Mouse (Mus musculus) c-Kit-negative CD71-positive TER-119-positive erythroid progenitor cells, embryonic 14.5 days (primary cell): ENCODE results near the gene Usp32.
A peak's percentile ranks its signal among the peaks of the same experiment; 100 is the strongest.

Source experiments
- DNase-seq: peaks from one replicate; pipeline ENCODE4 v3.0.0-alpha.2; 2013; ENCODE audit warnings: low read depth, low spot score

The Usp32 gene

GRCm38 (mm10) chr11:85123267-85123992 lies 16.5 kb downstream of the Usp32 start:
- no peak for DNase-seq

- no peak for DNase-seq
Measured at GRCm38 (mm10) chr11:85122073-85122472, 17.9 kb downstream of the Usp32 start.

DNA sequence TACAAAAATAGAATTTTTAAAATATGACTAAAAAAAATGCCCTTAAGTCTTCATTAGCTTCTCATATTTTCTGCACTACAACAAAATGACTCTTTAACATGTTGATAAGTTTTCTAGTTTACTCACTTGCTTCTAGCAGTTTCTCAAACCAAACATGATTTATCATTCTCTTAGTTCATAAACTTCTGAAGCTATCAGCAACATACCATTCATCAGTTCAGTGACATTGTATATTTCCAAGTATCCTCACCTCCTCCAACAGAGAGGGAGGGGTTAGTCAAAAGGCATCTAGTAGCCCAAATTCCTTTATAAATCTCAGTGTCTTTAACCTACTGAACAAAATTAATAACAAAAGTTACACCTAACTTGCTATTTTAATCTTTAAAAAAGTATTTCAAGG lies 22.8 kb downstream of the Usp32 start:
- peak; percentile 58 for DNase-seq

- peak; percentile 79 for DNase-seq
Measured at GRCm38 (mm10) chr11:85116084-85116844, 23.7 kb downstream of the Usp32 start.

GRCm38 (mm10) chr11:85109957-85110356 lies 30.0 kb downstream of the Usp32 start:
- no peak for DNase-seq

DNA sequence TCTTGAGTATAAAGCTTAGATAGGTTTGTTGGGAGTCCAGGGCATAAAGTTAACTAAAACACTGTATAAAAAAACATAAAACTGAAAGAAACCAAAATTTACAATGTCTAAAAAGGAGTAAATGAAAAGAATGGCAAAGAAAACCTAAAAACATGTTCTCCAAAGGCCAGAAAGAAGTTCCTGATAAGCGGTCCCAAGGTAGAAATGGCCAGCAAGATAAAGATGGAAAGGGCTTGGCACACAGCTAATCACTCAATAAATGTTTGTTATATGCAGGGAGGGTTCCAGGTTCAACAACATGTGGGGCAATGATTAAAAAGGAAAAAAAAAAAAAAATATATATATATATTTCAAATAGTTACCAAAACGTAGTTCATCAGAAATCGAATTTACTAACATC lies 32.7 kb downstream of the Usp32 start:
- DNase-seq: peak; percentile 77

DNA sequence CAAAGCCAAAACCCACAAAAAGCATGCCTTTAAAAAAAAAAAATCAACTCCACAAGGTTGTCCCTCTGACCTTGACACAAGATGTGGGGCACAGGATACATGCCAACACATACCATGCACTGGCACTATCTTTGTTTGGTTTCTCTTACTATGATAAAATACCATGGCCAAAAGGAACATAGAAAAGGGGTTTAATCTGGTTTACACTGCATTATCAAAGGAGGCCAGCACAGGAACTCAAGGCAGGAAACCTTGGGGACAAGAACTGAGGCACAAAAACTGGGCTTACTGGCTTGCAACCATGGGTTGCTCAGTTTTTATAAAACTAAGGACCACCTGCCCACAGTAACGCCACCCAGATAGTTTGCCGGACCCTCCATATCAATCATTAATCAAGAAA lies 34.1 kb downstream of the Usp32 start:
- DNase-seq: no peak

DNA sequence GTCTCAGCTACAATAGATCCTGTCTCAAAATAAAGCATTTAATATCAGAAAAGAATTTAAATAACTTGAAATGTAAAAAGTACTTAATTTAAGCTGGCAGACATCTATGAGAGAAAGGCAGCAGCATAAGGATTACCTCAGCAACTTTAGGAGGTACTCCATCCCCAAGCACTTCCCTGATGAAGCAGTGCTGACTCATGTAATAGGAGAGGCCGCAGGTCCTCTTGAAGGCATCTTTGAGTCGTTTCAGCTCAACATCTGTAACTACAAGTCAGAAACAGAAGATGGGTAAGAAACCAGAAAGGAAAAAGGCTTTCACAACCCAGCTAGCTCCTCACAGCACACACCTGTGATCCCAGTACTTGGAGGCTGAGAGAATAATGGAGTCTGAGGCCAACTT lies 36.2 kb downstream of the Usp32 start:
- DNase-seq: peak; percentile 69

DNA sequence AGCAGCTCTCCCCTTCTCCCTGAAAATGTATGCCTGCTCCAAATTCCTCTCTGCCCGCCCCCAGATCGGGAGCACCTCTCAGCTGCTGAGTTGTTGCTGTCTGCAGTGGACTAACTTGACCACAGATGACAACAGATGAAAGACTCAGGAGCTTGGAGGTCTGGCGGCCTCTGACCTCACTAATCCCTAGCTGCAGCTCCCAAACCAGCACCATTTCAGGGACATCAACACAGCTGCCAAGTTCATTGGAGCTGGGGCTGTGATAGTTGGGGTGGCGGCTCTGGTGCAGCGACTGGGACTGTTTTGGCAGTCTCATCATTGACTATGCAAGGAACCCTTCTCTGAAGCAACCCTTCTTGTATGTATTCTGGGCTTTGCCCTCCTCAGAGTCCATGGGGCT lies 44.8 kb downstream of the Usp32 start:
- no peak for DNase-seq

DNA sequence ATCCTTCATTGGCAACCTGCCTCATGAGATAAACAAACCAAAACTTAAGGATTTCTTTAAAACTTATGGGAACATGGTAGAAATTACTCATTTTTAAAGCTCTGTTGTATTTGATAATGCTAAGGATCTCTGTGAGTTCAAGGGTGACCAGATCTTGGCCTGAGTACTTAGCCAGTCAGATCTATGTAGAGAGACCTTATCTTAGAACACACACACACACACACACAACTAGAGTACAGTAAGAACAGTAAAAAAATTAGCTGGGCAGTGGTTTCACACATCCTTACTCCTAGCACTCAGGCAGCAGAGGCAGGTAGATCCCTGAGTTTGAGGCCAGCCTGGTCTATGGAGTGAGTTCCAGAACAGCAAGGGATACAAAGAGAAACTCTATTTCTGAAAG lies 53.7 kb downstream of the Usp32 start:
- DNase-seq: no peak

- DNase-seq: no peak
Measured at GRCm38 (mm10) chr11:85067871-85068270, 72.1 kb downstream of the Usp32 start.

GRCm38 (mm10) chr11:85058562-85058961 lies 81.4 kb downstream of the Usp32 start:
- DNase-seq: no peak

GRCm38 (mm10) chr11:85057544-85057943 lies 82.4 kb downstream of the Usp32 start:
- DNase-seq: no peak

GRCm38 (mm10) chr11:85056901-85057300 lies 83.1 kb downstream of the Usp32 start:
- DNase-seq: no peak

- DNase-seq: no peak
Measured at GRCm38 (mm10) chr11:85055561-85055960, 84.4 kb downstream of the Usp32 start.

- DNase-seq: no peak
Measured at GRCm38 (mm10) chr11:85039256-85039655, 100.7 kb downstream of the Usp32 start.

DNA sequence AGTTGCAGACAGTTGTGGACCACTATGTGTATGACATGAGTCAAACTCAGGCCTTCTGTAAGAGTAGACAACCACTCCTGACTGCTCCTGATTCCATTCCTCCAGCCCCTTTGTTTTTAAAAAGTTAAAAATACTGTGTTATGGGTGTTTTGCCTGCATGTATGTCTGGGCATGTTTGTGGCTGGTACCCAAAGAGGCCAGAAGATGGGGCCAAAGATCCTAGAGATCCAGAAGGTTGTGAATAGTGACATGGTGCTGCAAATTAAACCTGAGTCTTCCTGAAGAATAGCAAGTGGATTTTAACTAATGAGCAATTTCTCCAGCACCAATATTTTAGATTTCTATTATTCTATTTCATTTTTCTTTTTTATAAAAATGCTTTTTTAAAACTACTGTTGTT lies 126.8 kb downstream of the Usp32 start:
- no peak for DNase-seq

GRCm38 (mm10) chr11:85003566-85003965 lies 136.4 kb downstream of the Usp32 start:
- DNase-seq: no peak

GRCm38 (mm10) chr11:84995241-84995640 lies 144.7 kb downstream of the Usp32 start:
- no peak for DNase-seq

DNA sequence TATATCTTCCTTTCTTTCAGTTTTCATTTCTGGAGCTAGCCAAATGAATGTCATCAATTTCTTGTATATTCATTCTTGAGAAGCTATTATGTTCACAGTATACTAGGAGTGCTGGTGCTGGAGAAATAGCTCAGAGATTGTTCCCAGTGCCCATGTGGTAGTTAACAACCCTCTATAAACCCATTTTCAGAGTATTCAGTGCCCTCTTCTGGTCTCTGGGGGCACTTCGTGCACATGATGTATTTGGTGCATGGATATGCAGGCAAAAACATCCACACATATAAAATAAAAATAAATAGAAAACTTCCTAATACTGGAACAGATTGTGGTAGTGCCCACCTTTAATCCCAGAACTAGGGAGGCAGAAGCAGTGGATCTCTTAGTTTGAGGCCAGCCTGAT lies 147.0 kb downstream of the Usp32 start:
- no peak for DNase-seq

DNA sequence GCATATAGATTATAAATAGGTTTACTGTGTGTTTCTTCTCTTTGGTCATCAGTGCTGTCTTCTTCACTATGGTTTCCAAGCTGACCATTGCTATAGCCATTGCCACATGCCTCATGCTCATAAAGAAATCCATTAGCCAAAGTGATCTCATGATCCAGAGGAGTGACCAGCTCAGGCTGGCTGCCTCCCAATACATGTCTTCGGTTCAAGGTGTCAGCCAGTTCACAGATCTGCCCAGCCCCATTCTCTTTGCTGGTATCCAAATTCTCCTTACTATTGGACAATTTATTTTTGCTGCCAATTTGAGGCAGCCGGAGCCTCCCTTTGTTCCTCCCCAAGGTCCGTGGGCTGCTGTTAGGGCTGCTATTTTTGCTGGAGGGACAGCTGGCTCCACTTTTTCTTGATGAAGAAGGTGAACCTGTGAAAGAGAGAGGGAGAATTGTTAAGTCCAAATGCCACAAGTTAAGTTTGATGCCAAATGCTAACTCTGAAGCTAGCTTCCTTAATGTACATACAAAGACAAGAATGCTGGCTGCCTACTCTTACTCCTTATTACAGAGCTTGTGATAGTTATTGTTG lies 151.5 kb downstream of the Usp32 start:
- no peak for DNase-seq

DNA sequence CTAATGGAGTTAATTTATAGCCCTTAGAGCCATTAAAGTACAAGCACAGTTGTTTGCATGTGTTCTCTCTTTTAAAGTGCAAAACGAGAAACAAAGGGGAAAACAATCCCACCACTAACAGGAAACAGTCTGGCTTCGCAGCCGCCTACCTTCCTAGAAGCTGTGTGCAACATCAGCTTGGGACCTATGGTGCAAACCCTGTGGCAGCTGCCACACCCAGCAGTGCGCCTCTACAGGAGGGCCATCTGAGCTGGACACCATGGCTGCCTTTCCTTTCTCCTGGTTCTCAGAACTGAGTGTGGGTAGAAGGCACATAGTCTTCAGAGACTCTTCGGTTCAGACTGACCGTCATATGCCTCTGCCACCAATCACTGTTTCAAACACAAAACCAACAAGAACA lies 154.5 kb downstream of the Usp32 start:
- DNase-seq: no peak

DNA sequence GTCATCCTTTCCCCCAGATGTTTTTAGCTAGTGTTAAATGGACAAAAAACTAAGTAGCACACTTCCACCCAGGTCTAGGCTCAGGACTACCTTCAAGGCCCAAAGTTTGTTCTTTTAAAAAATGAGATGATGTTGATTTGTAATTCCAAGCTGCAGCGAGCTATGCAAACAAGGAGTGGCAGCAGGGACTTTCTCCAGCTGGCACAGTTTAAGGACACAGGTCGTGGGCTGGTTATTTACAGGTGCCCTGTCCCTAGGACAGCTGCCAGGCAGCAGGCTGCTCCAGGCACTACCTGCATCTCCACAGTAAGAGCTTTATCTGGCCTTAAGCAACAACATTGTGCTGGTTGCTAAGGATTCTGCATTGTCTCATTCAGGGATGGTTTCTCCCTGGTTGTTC lies 159.3 kb downstream of the Usp32 start:
- DNase-seq: no peak
